Mouse (Mus musculus) thymus, postnatal 36 days (tissue): ENCODE data around the gene Cst3.
A peak's percentile ranks its signal among the peaks of the same experiment; 100 is the strongest.

Experiments used
- DNase-seq, 2 experiments: peaks; one replicate each; pipeline ENCODE4 v3.0.0; 2022; ENCODE audit warnings: mixed read lengths in 2 of 2

The Cst3 gene

GRCm38 (mm10) chr2:148851116-148851906 lies 24.2 kb downstream of the Cst3 start:
- DNase-seq, result peak; percentile 11 to 42

GRCm38 (mm10) chr2:148839224-148839623 lies 36.3 kb downstream of the Cst3 start:
- DNase-seq, result no peak

GRCm38 (mm10) chr2:148838075-148838777 lies 37.3 kb downstream of the Cst3 start:
- no peak for DNase-seq

DNA sequence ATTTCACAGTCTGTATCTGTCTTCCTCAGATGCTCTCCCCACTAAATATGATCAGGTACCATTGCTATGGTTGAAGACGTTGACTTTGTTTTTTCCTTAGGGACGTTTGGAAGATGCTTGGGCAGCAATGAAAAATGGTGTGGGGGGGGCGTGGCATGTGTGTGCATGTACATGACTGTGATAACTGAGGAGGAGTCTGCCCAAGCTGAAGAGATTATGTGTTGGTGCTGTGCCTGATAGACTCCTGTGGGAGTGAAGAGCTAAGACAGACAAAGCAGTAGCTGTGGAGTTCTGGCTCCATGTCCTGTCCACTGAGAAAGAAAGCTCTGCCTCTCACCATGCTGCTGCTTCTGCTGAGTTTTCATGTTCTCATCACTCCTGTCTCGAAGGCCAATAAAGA lies 40.6 kb downstream of the Cst3 start, which contains the start of gene Cst9:
Gene Cst9, plus strand, starts transcription at position 236 of the 400 bp plus-strand sequence.
- no peak for DNase-seq

GRCm38 (mm10) chr2:148825986-148826385 lies 49.5 kb downstream of the Cst3 start:
- DNase-seq, result no peak
